Mouse (Mus musculus): ENCODE measurements around the gene Rnase4. TPM values are rescaled to one million over a fixed set of nuclear protein-coding genes. Genes with fewer than 3 reads are reported as not detected.
A peak's percentile ranks its signal among the peaks of the same experiment; 100 is the strongest.

The Rnase4 gene
- polyA plus RNA-seq, 1 experiment: 130 TPM

DNA sequence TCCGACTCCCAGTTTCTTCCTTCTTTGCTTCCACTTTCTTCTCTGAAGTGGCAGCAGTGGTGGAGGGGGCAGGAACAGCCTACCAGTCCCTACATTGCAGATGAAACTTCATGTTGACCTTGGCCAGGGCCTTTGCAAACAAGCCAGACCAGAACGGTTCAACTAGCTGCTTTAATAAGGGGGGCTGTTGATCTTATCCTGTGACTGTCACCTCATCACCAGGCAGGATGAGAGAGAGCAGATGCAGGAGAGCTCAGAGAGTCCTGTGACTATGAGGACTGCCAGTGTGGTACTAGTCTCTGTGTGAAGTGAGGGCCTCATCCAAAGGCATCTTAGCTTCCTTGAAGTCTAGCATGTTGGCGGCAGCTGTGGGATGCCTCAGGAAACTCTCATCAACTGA lies 57.1 kb downstream of the Rnase4 start:
- peak overlapping the region; percentile 34 for H3K27ac ChIP-seq (ENCODE audit: insufficient read depth, low read depth, low read length)
- no peak overlapping the region for H3K4me3 ChIP-seq (ENCODE audit: low read depth, low read length)
- no peaks in the 10 kb centered on the region for H3K27me3 ChIP-seq (ENCODE audit: control insufficient read depth, insufficient read depth, low read length)
- H3K36me3 ChIP-seq (ENCODE audit: control insufficient read depth, insufficient read depth, low read length): no peaks in the 10 kb centered on the region
- no peak for TF ChIP-seq POLR2A (IDR thresholded peaks at IDR 0.05; ENCODE audit: low read depth, low read length)
- TF ChIP-seq CTCF (IDR thresholded peaks at IDR 0.05; ENCODE audit: extremely low read depth, insufficient read length, insufficient replicate concordance, low read depth, low read length): no peak
- WGBS: 44% methylated on average over 3 of the region's 3 CpGs
- peaks cover 39% of the 10 kb centered on the region for H3K4me1 ChIP-seq (ENCODE audit: control insufficient read depth, insufficient read depth, insufficient read length, low read length)

DNA sequence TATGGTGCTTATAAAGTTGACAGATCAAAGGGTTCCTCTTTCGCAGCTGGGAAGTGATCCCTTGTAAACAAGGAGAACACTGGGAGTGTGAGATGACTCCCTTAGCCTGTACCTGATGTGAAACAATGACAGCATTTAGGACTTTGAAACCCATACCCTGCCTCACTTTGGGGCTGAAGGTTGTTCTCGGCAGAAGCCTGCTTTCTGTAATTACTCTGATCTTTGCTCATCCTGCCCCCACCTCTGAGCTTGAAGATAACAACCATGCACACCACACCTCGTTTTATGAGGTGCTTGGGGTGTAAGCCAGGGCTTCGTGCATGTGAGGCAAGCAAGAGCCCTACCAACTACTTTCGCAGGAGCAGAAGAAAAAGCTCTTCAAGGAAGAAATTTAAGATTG lies 58.3 kb downstream of the Rnase4 start:
- H3K27ac ChIP-seq (ENCODE audit: insufficient read depth, low read depth, low read length): peak overlapping the region; percentile 57
- H3K4me3 ChIP-seq (ENCODE audit: low read depth, low read length): no peak overlapping the region
- H3K27me3 ChIP-seq (ENCODE audit: control insufficient read depth, insufficient read depth, low read length): no peaks in the 10 kb centered on the region
- 14% methylated on average over 5 of the region's 5 CpGs for WGBS
- TF ChIP-seq POLR2A (IDR thresholded peaks at IDR 0.05; ENCODE audit: low read depth, low read length) (no peak), CTCF (IDR thresholded peaks at IDR 0.05; ENCODE audit: extremely low read depth, insufficient read length, insufficient replicate concordance, low read depth, low read length) (no peak)
- H3K36me3 ChIP-seq (ENCODE audit: control insufficient read depth, insufficient read depth, low read length): no peaks in the 10 kb centered on the region
- H3K4me1 ChIP-seq (ENCODE audit: control insufficient read depth, insufficient read depth, insufficient read length, low read length): peaks cover 41% of the 10 kb centered on the region

- no peak for TF ChIP-seq CTCF (IDR thresholded peaks at IDR 0.05; ENCODE audit: extremely low read depth, insufficient read length, insufficient replicate concordance, low read depth, low read length)
- no peak for TF ChIP-seq POLR2A (IDR thresholded peaks at IDR 0.05; ENCODE audit: low read depth, low read length)
- Histone ChIP-seq H3K4me3 (ENCODE audit: low read depth, low read length) (no peak overlapping the region), H3K4me1 (ENCODE audit: control insufficient read depth, insufficient read depth, insufficient read length, low read length) (peaks cover 40% of the 10 kb centered on the region), H3K36me3 (ENCODE audit: control insufficient read depth, insufficient read depth, low read length) (no peaks in the 10 kb centered on the region), H3K27me3 (ENCODE audit: control insufficient read depth, insufficient read depth, low read length) (no peaks in the 10 kb centered on the region), H3K27ac (ENCODE audit: insufficient read depth, low read depth, low read length) (no peak overlapping the region)
- WGBS: 70% methylated on average over 3 of the region's 3 CpGs
Measured at GRCm38 (mm10) chr14:51150206-51150831, 59.4 kb downstream of the Rnase4 start.

DNA sequence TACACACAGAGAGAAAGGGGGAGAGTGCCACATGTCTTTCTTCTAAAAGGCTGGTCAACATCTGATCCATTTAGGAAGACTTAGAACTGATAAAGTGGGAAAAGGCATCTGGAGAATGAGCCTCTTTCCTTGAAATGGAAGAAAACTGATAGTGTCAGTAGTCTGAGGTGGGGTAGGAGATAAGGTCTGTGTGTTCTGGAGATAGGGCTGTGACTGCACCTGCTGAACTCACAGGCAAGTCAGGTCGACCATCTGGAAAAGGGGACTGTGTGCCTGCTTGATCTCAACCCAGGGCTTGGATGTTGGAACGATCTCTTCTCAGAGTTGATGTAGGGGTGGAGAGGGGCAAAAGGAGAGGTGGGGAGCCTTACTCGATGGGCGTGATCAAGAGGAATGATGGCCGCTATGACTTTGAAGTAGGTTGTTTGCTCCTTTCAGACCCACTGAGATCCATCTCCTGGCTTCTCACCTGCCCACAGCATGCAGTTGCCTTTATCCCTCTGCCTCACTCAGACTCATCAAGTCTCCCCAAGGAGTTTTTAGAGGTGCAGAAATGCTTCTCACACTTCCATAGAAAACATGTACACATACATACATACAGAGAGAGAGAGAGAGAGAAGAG lies 61.5 kb downstream of the Rnase4 start:
- Histone ChIP-seq H3K4me3 (ENCODE audit: low read depth, low read length) (no peak overlapping the region), H3K4me1 (ENCODE audit: control insufficient read depth, insufficient read depth, insufficient read length, low read length) (peaks cover 26% of the 10 kb centered on the region; the same call in 1 of the 2 replicates), H3K36me3 (ENCODE audit: control insufficient read depth, insufficient read depth, low read length) (no peaks in the 10 kb centered on the region), H3K27ac (ENCODE audit: insufficient read depth, low read depth, low read length) (no peak overlapping the region), H3K27me3 (ENCODE audit: control insufficient read depth, insufficient read depth, low read length) (no peaks in the 10 kb centered on the region)
- 17% methylated on average over 5 of the region's 5 CpGs for WGBS
- TF ChIP-seq CTCF (IDR thresholded peaks at IDR 0.05; ENCODE audit: extremely low read depth, insufficient read length, insufficient replicate concordance, low read depth, low read length): no peak
- no peak for TF ChIP-seq POLR2A (IDR thresholded peaks at IDR 0.05; ENCODE audit: low read depth, low read length)

Other genes with a start within 250 kb of the Rnase4 start
- gene Tep1, start 220.5 kb upstream of the Rnase4 start, polyA plus RNA-seq (2012; rRNA removed): 48.1 and 105 TPM in 2 replicates
- 0.29 and 1.7 TPM in 2 replicates for gene Klhl33, start 193.6 kb upstream of the Rnase4 start, polyA plus RNA-seq (2012; rRNA removed)
- gene Osgep, start 166.2 kb upstream of the Rnase4 start, polyA plus RNA-seq (2012; rRNA removed): 65.0 and 97.3 TPM in 2 replicates
- gene Apex1, start 166.1 kb upstream of the Rnase4 start, polyA plus RNA-seq (2012; rRNA removed): 9.6 and 20.0 TPM in 2 replicates
- gene Pip4p1, start 160.2 kb upstream of the Rnase4 start, polyA plus RNA-seq (2012; rRNA removed): 50.9 and 93.1 TPM in 2 replicates
- gene Pnp, start 160.0 kb upstream of the Rnase4 start, polyA plus RNA-seq (2012; rRNA removed): 59.2 and 116 TPM in 2 replicates
- gene Gm49342, start 146.6 kb upstream of the Rnase4 start, polyA plus RNA-seq (2012; rRNA removed): not detected in 2 replicates
- 63.7 and 87.2 TPM in 2 replicates for gene Pnp2, start 135.1 kb upstream of the Rnase4 start, polyA plus RNA-seq (2012; rRNA removed)
- gene Rnase10, start 83.3 kb upstream of the Rnase4 start, polyA plus RNA-seq (2012; rRNA removed): not detected in 2 replicates
- gene Rnase9, start 49.2 kb upstream of the Rnase4 start, polyA plus RNA-seq (2012; rRNA removed): not detected in 2 replicates
- not detected in 2 replicates for gene Rnase11, start 40.9 kb upstream of the Rnase4 start, polyA plus RNA-seq (2012; rRNA removed)
- not detected in 2 replicates for gene Rnase12, start 33.4 kb upstream of the Rnase4 start, polyA plus RNA-seq (2012; rRNA removed)
- 0.01 TPM in 1 of 2 replicates, not detected in the other for gene Olfr750, start 16.6 kb upstream of the Rnase4 start, polyA plus RNA-seq (2012; rRNA removed)
- 21.1 and 27.1 TPM in 2 replicates for gene Ang, start 73 bp downstream of the Rnase4 start, polyA plus RNA-seq (2012; rRNA removed)
- not detected in 2 replicates for gene Eddm3b, start 23.3 kb downstream of the Rnase4 start, polyA plus RNA-seq (2012; rRNA removed)
- gene Rnase6, start 32.8 kb downstream of the Rnase4 start, polyA plus RNA-seq (2012; rRNA removed): 9.7 and 15.0 TPM in 2 replicates
- gene Rnase1, start 55.7 kb downstream of the Rnase4 start, polyA plus RNA-seq (2012; rRNA removed): 47.1 and 6,983 TPM in 2 replicates
- not detected in 2 replicates for gene Rnase2b, start 71.2 kb downstream of the Rnase4 start, polyA plus RNA-seq (2012; rRNA removed)
- gene Ang2, start 108.1 kb downstream of the Rnase4 start, polyA plus RNA-seq (2012; rRNA removed): not detected in 2 replicates
- not detected in 2 replicates for gene Ear14, start 112.3 kb downstream of the Rnase4 start, polyA plus RNA-seq (2012; rRNA removed)
- gene Rnase2a, start 165.0 kb downstream of the Rnase4 start, polyA plus RNA-seq (2012; rRNA removed): not detected in 2 replicates

All from small intestine, adult 2 months (tissue).